Mouse (Mus musculus): ENCODE results near the gene Pitx2. TPM values are rescaled to one million over a fixed set of nuclear protein-coding genes. Genes with fewer than 3 reads are reported as not detected.

The Pitx2 gene
- polyA plus RNA-seq, 1 experiment: not detected

DNA sequence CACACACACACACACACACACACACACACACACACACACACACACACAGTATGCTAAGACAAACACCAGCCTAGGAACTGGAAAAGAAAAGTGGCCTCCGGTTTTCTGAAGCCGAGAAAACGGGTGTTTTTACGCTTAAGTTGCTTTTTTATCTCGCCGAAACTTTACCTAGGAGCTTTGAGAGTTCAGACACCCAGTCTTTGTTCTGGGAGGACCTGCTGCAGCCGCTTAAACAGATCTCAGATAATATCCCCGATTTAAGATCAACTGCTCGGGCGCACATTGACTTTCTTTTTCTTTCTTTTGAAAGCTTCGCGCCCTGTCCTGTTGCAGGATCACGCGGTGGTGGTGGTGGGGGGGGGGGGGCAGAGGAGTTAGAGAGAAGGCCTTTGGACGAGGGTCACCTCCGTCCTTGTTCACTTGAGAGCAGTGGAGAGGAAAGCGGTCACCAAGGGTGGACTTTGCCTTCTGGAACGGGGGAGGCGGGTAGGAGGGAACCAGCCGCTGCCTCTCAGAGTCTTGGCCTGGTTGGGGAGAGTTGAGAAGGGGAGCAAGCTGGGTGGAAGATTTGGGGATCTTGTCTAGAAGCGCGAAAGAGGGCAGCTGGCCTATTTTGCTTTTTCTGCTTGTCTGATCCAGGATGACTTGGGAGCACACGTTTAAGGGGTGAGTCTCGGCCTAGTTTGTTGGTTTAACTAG, 21.2 kb downstream of the Pitx2 start:
- no peak for TF ChIP-seq GATA1 (IDR thresholded peaks at IDR 0.05; ENCODE audit: low read length)

- TF ChIP-seq GATA1 (IDR thresholded peaks at IDR 0.05; ENCODE audit: low read length): no peak
Observed at GRCm38 (mm10) chr3:129221380-129222260, 21.9 kb downstream of the Pitx2 start.

GRCm38 (mm10) chr3:129222448-129223290, 23.0 kb downstream of the Pitx2 start:
- no peak for TF ChIP-seq GATA1 (IDR thresholded peaks at IDR 0.05; ENCODE audit: low read length)

- TF ChIP-seq GATA1 (IDR thresholded peaks at IDR 0.05; ENCODE audit: low read length): no peak
Observed at GRCm38 (mm10) chr3:129223401-129223800, 23.7 kb downstream of the Pitx2 start.

DNA sequence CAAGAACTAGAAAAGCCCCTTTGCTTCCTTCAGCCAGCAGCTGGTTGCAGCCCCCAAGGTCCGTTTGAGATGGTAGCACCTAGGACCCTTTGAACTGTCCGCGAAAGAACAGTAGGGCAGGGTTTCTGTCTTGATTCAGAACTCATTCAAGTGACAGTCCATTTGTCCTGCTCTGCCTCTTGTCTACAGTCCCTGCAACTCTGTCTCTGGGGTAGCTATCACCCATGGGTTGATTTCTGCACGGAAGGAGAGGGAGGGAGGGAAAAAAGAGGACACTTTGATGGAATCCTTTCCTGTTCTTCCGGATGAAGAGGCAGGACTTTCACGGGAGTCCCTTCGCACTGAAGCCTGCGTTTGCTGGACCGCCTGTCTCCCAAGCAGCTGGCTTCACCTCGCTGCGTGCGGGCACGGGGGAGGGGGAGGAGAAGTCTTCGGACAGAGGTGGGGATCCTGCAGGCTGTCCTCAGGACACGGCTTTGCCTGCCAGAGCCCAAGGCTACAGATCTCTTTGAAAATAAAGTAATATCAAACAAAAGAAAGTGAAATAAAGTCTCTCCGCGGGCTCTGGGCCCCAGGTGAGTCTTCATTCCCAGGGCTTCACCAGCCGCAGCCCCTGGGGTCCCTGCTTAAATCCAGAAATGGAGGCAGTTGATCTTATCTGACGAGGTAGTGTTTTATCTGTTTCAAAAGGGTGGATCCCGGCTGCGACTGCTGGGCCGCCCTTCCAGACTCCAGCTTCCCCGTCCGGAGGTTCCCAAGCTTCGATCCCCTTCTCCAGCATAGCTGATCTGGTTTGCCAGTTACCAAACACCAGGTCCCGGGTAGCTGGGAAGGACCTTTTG, 24.5 kb downstream of the Pitx2 start:
- TF ChIP-seq GATA1 (IDR thresholded peaks at IDR 0.05; ENCODE audit: low read length): no peak

- no peak for TF ChIP-seq GATA1 (IDR thresholded peaks at IDR 0.05; ENCODE audit: low read length)
Observed at GRCm38 (mm10) chr3:129224806-129225576, 25.3 kb downstream of the Pitx2 start.

DNA sequence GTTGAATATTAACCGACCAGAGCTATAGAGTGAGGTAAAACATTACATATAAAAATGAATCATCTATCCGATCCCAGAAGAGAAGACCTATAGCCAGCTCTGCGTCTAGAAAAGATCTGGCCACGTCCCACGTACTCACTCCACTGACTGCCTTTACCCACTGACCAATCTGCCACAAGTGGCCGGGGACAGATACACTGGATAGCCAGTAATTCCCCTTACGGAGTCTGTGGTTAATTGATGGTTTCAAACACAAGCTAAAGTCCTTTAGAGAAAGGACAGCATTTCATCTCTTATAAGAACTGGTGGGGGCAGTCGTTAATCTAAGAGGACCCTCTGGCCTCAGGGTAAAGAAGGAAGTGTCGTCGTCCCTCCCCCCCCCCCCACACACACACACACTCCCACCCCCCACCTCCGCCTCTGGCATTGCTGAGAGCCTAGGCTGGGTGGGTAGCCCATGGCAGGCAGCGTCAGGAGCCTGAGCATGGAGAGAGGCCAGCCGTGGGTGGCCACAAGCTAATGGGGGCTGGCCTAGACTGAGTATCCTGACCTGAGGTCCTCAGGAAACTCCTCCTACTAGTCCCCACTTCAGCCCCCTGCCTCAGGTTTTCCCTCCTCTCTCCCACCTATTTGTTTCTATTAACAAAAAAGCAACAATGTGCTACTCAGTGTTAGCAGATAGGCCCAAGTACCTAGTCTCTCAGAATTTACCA, 26.1 kb downstream of the Pitx2 start:
- no peak for TF ChIP-seq GATA1 (IDR thresholded peaks at IDR 0.05; ENCODE audit: low read length)

DNA sequence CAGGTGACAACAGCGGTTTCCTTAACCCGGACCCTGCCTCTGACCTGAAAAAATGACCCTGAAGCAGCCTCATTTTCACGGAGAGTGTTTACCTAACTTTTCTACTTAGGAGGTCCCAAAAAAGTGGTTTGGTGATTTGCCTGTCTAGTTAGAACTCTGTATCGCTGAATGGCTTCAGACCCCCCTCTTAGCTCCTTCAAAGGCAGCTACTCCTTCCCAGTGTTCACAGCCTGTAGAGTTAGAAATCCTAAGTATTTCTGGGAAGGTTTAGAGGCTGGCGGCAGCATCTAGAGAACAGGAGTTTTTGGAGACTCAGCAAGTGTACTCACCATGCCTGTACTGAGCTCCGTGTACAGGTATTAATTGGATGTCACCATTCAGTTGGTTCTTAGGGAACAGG, 27.0 kb downstream of the Pitx2 start:
- no peak for TF ChIP-seq GATA1 (IDR thresholded peaks at IDR 0.05; ENCODE audit: low read length)

- no peak for TF ChIP-seq GATA1 (IDR thresholded peaks at IDR 0.05; ENCODE audit: low read length)
Observed at GRCm38 (mm10) chr3:129227331-129227730, 27.7 kb downstream of the Pitx2 start.

GRCm38 (mm10) chr3:129238010-129238409, 38.3 kb downstream of the Pitx2 start:
- no peak for TF ChIP-seq GATA1 (IDR thresholded peaks at IDR 0.05; ENCODE audit: low read length)

DNA sequence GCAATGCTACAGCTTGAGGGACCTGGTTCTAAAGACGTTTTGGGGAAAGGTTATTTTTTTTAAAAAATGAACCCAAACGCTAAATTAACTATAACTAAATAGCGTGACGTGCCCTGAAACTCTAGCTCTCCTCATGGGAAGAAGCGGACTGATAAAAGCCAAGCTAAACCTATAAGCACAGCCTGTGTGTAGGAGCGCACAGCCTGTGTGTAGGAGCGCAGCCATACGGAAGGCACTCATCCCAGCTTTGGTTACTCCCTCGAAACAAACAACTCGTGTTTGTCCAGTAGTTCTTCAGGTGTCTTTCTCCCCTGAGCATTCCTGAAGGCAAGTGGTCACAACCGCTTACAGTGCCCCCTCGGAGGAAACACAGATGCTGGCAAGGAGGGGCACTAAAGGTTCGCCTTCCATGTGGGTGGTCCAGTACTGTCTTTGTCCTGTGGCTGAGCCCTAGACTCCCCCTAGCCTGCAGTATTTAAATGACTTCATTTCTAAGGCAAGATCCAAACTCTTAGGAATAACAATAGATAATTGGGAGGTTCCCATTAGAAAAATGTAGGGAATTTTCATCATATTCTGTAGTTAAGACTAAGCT, 39.1 kb downstream of the Pitx2 start:
- no peak for TF ChIP-seq GATA1 (IDR thresholded peaks at IDR 0.05; ENCODE audit: low read length)

DNA sequence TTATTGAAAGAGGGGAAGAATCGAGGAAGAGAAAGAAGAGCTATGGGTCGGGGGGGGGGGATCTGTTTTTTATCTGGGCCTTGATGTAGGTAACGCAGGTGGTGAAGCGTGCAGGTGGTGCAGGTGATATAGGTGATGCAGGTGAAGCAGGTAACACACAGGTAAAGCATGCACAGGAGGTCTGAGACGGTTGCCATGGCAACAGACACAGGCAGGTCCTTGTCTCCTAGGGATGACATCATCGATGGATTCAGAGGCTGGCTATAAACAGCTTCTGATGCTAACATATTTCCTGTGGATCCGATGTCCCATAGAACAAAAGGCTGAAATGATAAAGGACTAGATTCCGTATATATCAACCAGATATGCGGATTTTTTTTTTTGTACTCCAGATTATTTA, 51.3 kb downstream of the Pitx2 start:
- no peak for TF ChIP-seq GATA1 (IDR thresholded peaks at IDR 0.05; ENCODE audit: low read length)

DNA sequence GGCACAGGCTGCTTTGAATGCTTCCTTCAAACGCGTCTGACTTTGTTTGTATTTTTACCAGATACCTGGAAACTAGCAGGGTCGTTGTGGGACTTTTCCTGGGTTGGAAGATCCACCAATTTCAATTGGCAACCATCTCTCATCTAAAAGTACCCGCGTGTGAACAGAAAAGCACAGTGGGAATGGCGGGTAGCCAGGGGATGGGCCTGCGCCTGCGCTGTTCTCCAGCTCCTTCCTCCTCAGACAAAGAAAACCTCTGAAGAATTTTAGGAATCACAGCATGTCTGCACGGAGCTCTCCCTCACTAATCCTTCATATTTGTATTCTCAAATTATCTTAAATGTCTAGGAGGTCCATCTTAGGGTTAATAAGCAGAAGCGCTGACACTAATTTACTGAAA, 54.6 kb downstream of the Pitx2 start:
- TF ChIP-seq GATA1 (IDR thresholded peaks at IDR 0.05; ENCODE audit: low read length): no peak

All from G1E-ER4 (cell line).